ENCODE assay signal across 7 mouse cellular contexts in the genomic region with DNA sequence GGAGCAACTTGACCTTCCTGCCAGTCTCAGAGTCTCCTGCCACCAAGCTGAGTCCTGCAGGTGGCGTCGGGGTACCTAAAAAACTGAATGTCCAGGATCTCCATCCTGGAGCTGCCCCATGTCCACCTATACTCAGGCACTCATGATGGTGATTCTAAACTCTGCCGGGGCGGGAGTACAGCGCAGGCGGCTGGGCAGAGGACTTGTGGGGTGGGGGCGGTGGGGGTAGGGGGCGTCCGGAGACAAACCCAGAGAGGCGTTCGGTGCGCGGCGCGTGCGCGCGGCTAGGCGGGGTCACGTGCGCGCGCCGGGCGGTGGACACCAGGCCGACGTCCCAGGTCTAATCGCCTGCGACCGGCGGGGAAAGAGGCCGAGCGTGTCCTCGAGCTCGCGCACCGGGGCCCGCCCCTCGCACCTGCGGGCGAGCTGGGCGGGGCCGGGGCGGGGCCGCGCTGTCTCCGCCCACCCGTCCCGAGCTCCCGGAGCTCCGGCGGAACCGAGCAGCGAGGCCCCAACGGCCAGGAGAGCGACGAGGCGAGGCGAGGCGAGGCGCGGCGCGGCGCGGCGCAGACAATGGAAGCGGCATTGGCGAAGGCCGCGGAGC. TPM values are rescaled to one million over a fixed set of nuclear protein-coding genes. Genes with fewer than 3 reads are reported as not detected.
DNase-seq lines count a peak whose midpoint lies in the region; ATAC-seq and TF ChIP-seq lines count a peak whose summit lies in the region.

A gene (plus strand): TSS at position 328 of the 604 bp plus-strand sequence.

- H3K27ac ChIP-seq in embryonic facial prominence, embryonic 13.5 days = peak within 1 kb of the TSS; percentile 79
- peak within 1 kb of the TSS; percentile 78 for H3K27ac ChIP-seq in layer of hippocampus, adult 2 months
- peak within 1 kb of the TSS; percentile 67 for H3K27ac ChIP-seq in lung, embryonic 16.5 days (ENCODE audit: low read length)

- peak; percentile 53 for TF ChIP-seq CTCF in layer of hippocampus, adult 2 months (conservative IDR thresholded peaks at IDR 0.05)

- under 1% methylated on average over 69 of the region's 71 CpGs for WGBS in embryonic facial prominence, embryonic 13.5 days
- WGBS in lung, embryonic 16.5 days = under 1% methylated on average over 46 of the region's 71 CpGs

- H3K27me3 ChIP-seq in embryonic facial prominence, embryonic 13.5 days = no peaks in the 10 kb centered on the region; the same call in 1 of the 2 replicates
- H3K27me3 ChIP-seq in lung, embryonic 16.5 days (ENCODE audit: control insufficient read depth, insufficient read depth, low read depth, low read length) = no peaks in the 10 kb centered on the region

- no peak; the same call in 1 of the 2 replicates for ATAC-seq in embryonic facial prominence, embryonic 13.5 days (ENCODE audit: insufficient number of reproducible peaks, insufficient read depth, low FRiP score, low TSS enrichment, low read depth)
- ATAC-seq in lung, embryonic 16.5 days (ENCODE audit: low read depth) = peak; percentile 76

- H3K9me3 ChIP-seq in embryonic facial prominence, embryonic 13.5 days = no peaks in the 10 kb centered on the region
- no peaks in the 10 kb centered on the region for H3K9me3 ChIP-seq in lung, embryonic 16.5 days (ENCODE audit: control insufficient read depth, low read length)

- H3K4me3 ChIP-seq in embryonic facial prominence, embryonic 13.5 days = peak within 1 kb of the TSS; percentile 75
- peak within 1 kb of the TSS; percentile 76 for H3K4me3 ChIP-seq in layer of hippocampus, adult 2 months
- peak within 1 kb of the TSS; percentile 74 for H3K4me3 ChIP-seq in lung, embryonic 16.5 days (ENCODE audit: low read length)

- intact Hi-C loops in heart, postnatal 36 days (cut with DNase I) = no loop called here

- peak within 1 kb of the TSS; percentile 92 for H3K4me2 ChIP-seq in embryonic facial prominence, embryonic 13.5 days
- H3K4me2 ChIP-seq in lung, embryonic 16.5 days (ENCODE audit: low read depth, low read length) = peak within 1 kb of the TSS; percentile 98

- peaks cover 33% of the 10 kb centered on the region for H3K4me1 ChIP-seq in embryonic facial prominence, embryonic 13.5 days
- H3K4me1 ChIP-seq in lung, embryonic 16.5 days (replicated peaks; ENCODE audit: control insufficient read depth, insufficient read depth, low read length) = peaks cover 11% of the 10 kb centered on the region

- H3K36me3 ChIP-seq in embryonic facial prominence, embryonic 13.5 days = 0 out of 2 replicates have a peak, but pooled peaks cover 7% of the 10 kb centered on the region
- H3K36me3 ChIP-seq in lung, embryonic 16.5 days (ENCODE audit: control insufficient read depth, insufficient read depth, low read length) = no peaks in the 10 kb centered on the region

- peak; percentile 42 for DNase-seq in ES-CJ7 (ENCODE audit: low read depth, low spot score)
- DNase-seq in adrenal gland, postnatal 10 days = peak; percentile 70
- peak; percentile 40 to 42 for DNase-seq in heart, postnatal 36 days
- peak in 1 of 2 experiments; percentile 50 for DNase-seq in layer of hippocampus, adult 2 months (ENCODE audit: low spot score in 2 of 2)
- DNase-seq in retina, embryonic 14.5 days (ENCODE audit: low spot score) = peak; percentile 76

- peak within 1 kb of the TSS; percentile 93 for H3K9ac ChIP-seq in embryonic facial prominence, embryonic 13.5 days
- peak within 1 kb of the TSS; percentile 86 for H3K9ac ChIP-seq in lung, embryonic 16.5 days (ENCODE audit: low read length)

RNA-seq across cellular contexts. Expression of the gene that starts here (rescaled TPM):
- 10 to 100 TPM; 31.5 to 47.4 TPM for total RNA-seq in adrenal gland, postnatal 10 days (2021)
- polyA plus RNA-seq in embryonic facial prominence, embryonic 13.5 days (2015; fragmentation: Nextera tagmentation; extraction: Ambion mirVana) = 56.9 and 61.3 TPM in 2 replicates
- total RNA-seq in heart, postnatal 36 days (2021) = 10 to 100 TPM; 13.3 to 13.6 TPM
- total RNA-seq in layer of hippocampus, adult 2 months (2021) = 100 to 1,000 TPM; 115 to 139 TPM
- 27.3 and 27.9 TPM in 2 replicates for polyA plus RNA-seq in lung, embryonic 16.5 days (2015; fragmentation: Nextera tagmentation; extraction: Ambion mirVana)
